Mouse (Mus musculus) bone marrow, adult 2 months (tissue): ENCODE results near the gene Ylpm1.

Source experiments
- CTCF ChIP-seq: fragments of 200-500 bp; IDR thresholded peaks from 2 replicates; pipeline ENCODE4 v1.5.1; 2011; ENCODE audit warnings: low read length, control low read depth; ENCODE audit not compliant: control insufficient read depth, insufficient read depth
- POLR2A ChIP-seq: fragments of 200-500 bp; IDR thresholded peaks from 2 replicates; pipeline ENCODE4 v1.6.1; 2011; ENCODE audit warnings: low read depth, mild to moderate bottlenecking, control low read depth, low read length, borderline replicate concordance; ENCODE audit not compliant: control insufficient read depth

DNA sequence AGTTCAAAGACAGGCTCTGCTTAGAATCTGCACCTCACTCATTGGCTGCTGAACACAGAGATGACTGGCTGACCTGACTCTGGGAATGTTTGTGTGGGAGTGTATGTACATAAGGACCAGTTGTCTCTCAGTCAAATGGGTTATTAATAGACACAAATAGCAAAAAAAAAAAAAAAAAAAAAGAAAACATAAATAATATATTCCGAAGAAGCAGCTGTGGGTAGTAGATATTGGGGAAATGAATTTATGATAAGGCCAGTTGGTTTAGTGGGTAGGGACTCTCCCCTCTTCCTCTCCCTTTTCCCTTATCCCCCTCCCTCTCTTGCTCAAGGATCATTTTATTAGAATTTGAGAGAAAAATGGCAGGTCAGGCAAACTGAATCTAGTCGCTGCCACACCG is 117.8 kb downstream of the Ylpm1 start:
- TF ChIP-seq CTCF (no peak), POLR2A (no peak)
